Mouse (Mus musculus) spleen, adult 2 months (tissue): Measurements from ENCODE around the gene Olfr97.

Experiments used
- CTCF ChIP-seq: fragments of 200-500 bp; IDR thresholded peaks from 2 replicates; pipeline ENCODE4 v1.5.1; 2011; ENCODE audit warnings: mild to moderate bottlenecking, inconsistent platforms; ENCODE audit not compliant: insufficient read depth, insufficient read length, insufficient replicate concordance; ENCODE audit errors: extremely low read depth
- POLR2A ChIP-seq: fragments of 200-500 bp; IDR thresholded peaks from 2 replicates; pipeline ENCODE4 v1.6.1; 2011; ENCODE audit warnings: low read depth, low read length, inconsistent platforms

DNA sequence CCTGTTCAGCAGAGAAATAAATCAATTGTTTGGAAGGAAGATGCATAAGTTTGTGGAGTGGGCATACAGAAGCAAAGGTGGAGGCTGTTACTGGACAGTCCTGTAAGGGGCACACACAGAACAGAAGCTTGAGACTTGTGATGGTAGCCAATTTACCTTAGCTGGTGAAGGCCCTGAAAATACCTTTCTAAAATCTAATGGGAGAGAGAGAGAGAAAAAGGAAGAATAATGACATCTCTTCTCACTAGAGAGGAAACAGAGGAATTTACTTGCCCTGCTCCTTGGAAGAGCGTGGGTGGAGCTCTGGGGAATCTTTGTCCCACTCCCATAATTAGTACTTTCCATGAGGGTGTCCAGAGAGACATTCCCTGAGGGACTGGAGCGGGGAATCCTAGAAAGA lies 36.2 kb downstream of the Olfr97 start, which contains the start of gene Olfr94:
- TF ChIP-seq CTCF = no peak
- TF ChIP-seq POLR2A = no peak
